Mouse (Mus musculus): ENCODE measurements around the gene Zic1. TPM values are rescaled to one million over a fixed set of nuclear protein-coding genes. Genes with fewer than 3 reads are reported as not detected.

The Zic1 gene
- polyA plus RNA-seq, 1 experiment: 26.3 TPM

DNA sequence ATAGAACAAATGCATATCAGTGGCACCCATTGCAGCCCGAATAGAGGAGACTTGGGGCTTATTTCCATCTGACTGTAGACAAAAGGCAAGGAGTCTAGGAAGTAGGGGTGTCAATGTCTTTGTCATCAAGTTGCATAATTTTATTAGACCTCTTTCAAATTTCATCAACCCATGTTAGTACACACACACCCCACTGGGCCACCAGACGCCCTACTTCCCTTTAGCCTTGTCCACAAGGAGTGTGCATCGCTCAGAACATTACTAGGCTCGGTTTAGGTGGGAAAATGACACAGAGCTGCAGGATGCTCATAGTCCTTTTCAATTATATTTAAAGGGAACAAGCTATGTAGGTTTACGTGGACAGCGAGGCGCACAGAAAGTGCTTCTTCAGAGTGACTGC, 34.4 kb upstream of the Zic1 start:
- H3K27ac ChIP-seq (ENCODE audit: insufficient read depth, low read length): no peak overlapping the region
- H3K4me3 ChIP-seq (ENCODE audit: insufficient read depth, low read length): no peak overlapping the region
- no peaks in the 10 kb centered on the region for H3K4me1 ChIP-seq (ENCODE audit: control insufficient read depth, insufficient read depth, low read length)
- TF ChIP-seq CTCF (IDR thresholded peaks at IDR 0.05; ENCODE audit: extremely low read depth, insufficient read depth, low read length) (no peak), POLR2A (IDR thresholded peaks at IDR 0.05; ENCODE audit: extremely low read depth, insufficient read depth, low read length) (no peak)

- H3K27ac ChIP-seq (ENCODE audit: insufficient read depth, low read length): no peak overlapping the region
- TF ChIP-seq POLR2A (IDR thresholded peaks at IDR 0.05; ENCODE audit: extremely low read depth, insufficient read depth, low read length) (no peak), CTCF (IDR thresholded peaks at IDR 0.05; ENCODE audit: extremely low read depth, insufficient read depth, low read length) (no peak)
- H3K4me1 ChIP-seq (ENCODE audit: control insufficient read depth, insufficient read depth, low read length): no peaks in the 10 kb centered on the region
Measured at GRCm38 (mm10) chr9:91395066-91395772, 29.6 kb upstream of the Zic1 start.

DNA sequence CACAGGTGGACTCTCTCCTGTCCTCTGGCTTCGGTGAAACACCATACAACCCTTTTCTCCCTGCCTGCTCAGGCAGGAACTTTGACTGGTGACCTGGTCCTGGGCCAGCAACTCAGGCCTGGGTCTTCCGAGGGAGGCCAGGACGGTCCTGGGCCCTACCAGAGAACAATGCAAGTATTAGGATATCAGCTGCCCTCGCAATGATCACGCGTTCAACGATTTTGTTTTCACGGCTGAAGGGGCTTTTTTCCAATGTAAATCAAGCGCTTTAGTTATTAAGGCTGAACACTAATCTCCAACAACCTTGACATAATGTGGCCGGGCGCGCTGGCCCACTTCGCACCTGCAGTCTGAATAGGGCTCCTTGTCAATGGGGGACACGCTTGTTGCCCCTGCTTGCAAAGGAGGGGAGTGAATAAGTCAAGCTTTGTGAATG, 28.6 kb upstream of the Zic1 start:
- Histone ChIP-seq H3K27ac (ENCODE audit: insufficient read depth, low read length) (no peak overlapping the region), H3K4me3 (ENCODE audit: insufficient read depth, low read length) (no peak overlapping the region), H3K4me1 (ENCODE audit: control insufficient read depth, insufficient read depth, low read length) (no peaks in the 10 kb centered on the region)
- TF ChIP-seq POLR2A (IDR thresholded peaks at IDR 0.05; ENCODE audit: extremely low read depth, insufficient read depth, low read length) (no peak), CTCF (IDR thresholded peaks at IDR 0.05; ENCODE audit: extremely low read depth, insufficient read depth, low read length) (no peak)

More at GRCm38 (mm10) chr9:91395066-91395772, 29.6 kb upstream of the Zic1 start:
- H3K4me3 ChIP-seq (ENCODE audit: insufficient read depth, low read length): no peak overlapping the region

- H3K4me3 ChIP-seq (ENCODE audit: insufficient read depth, low read length): no peak overlapping the region
- no peak overlapping the region for H3K27ac ChIP-seq (ENCODE audit: insufficient read depth, low read length)
- no peaks in the 10 kb centered on the region for H3K4me1 ChIP-seq (ENCODE audit: control insufficient read depth, insufficient read depth, low read length)
- TF ChIP-seq CTCF (IDR thresholded peaks at IDR 0.05; ENCODE audit: extremely low read depth, insufficient read depth, low read length) (no peak), POLR2A (IDR thresholded peaks at IDR 0.05; ENCODE audit: extremely low read depth, insufficient read depth, low read length) (no peak)
Measured at GRCm38 (mm10) chr9:91393376-91394068, 27.9 kb upstream of the Zic1 start.

GRCm38 (mm10) chr9:91388173-91388572, 22.6 kb upstream of the Zic1 start:
- H3K4me3 ChIP-seq (ENCODE audit: insufficient read depth, low read length): no peak overlapping the region
- TF ChIP-seq POLR2A (IDR thresholded peaks at IDR 0.05; ENCODE audit: extremely low read depth, insufficient read depth, low read length): no peak
- no peak for TF ChIP-seq CTCF (IDR thresholded peaks at IDR 0.05; ENCODE audit: extremely low read depth, insufficient read depth, low read length)
- H3K4me1 ChIP-seq (ENCODE audit: control insufficient read depth, insufficient read depth, low read length): no peaks in the 10 kb centered on the region
- H3K27ac ChIP-seq (ENCODE audit: insufficient read depth, low read length): no peak overlapping the region

DNA sequence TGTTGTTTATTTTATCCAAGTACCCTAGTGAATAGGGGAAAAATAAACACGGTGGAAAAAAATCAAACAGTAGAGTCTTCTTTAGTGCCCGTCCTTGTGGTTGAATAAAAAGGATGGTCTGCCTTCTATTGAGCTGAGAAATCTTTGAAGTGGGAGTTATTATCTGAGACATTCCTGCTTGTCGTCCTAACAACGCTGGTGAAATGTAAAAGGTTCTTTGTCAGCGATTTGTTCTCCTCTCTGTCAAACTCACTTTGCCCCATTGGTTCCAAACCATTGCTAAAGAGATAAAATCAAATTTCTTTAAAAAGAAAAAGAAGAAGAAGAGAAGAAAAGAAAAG, 22.1 kb upstream of the Zic1 start:
- Histone ChIP-seq H3K4me3 (ENCODE audit: insufficient read depth, low read length) (no peak overlapping the region), H3K4me1 (ENCODE audit: control insufficient read depth, insufficient read depth, low read length) (no peaks in the 10 kb centered on the region), H3K27ac (ENCODE audit: insufficient read depth, low read length) (no peak overlapping the region)
- TF ChIP-seq POLR2A (IDR thresholded peaks at IDR 0.05; ENCODE audit: extremely low read depth, insufficient read depth, low read length) (no peak), CTCF (IDR thresholded peaks at IDR 0.05; ENCODE audit: extremely low read depth, insufficient read depth, low read length) (no peak)

DNA sequence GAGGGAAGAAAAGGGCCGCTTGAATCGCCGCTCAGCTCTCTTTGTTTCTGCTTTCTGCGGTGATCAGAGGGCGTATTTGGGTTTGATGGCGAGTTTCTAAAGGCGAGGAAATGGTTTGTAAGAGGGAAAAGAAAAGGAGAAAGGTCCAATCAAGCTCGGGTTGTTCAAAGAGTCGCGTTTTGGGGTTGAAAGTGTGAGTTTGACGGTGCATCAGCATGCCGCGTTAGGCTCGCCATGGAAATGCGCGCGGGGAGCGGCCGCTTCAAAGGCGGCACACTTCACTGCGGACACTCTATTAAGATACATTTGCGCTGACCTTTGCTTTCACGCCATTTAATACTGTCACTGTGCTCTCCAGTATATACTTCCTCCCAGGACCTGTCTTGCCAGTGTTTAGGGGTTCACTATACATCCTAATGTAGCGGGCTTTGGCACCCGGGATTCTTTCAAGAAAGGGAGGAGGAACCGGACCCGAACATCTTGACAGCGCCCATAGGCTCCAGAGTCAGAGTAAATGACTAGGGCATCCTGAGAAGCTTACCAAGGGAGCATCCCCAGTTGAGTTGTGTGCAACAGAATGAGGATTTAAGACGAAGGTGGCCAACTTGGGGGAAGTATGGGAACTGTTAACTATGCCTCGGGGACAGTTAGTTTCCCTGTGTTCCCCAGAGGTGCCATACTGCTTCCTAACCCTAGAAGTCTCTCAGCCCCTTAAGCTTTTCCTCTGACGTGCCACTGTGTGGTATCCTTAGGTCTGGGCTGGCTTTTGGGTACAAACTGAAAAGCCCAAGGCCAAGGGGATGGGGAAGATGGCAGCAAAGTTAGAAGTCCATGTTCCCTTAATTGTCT, 21.5 kb upstream of the Zic1 start:
- H3K27ac ChIP-seq (ENCODE audit: insufficient read depth, low read length): no peak overlapping the region
- no peak overlapping the region for H3K4me3 ChIP-seq (ENCODE audit: insufficient read depth, low read length)
- TF ChIP-seq POLR2A (IDR thresholded peaks at IDR 0.05; ENCODE audit: extremely low read depth, insufficient read depth, low read length) (no peak), CTCF (IDR thresholded peaks at IDR 0.05; ENCODE audit: extremely low read depth, insufficient read depth, low read length) (no peak)
- no peaks in the 10 kb centered on the region for H3K4me1 ChIP-seq (ENCODE audit: control insufficient read depth, insufficient read depth, low read length)

DNA sequence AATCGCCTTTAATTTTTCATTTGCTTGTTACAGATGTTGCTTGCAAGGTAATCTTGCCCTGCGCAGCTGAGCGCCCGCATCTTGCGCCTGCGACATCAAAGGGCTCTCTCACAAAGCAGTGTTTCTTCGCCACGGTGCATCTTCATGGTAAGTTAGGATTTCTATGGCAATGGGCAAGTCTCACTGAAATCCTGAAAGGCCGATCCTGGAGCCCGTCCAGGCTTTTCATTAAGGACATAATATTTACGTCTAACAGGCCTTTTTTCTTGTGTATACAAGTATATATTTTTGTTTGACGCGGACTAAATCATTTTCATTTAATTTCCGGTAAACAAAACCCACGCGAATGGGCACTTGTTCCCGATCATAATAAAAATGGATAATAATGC, 20.9 kb upstream of the Zic1 start:
- no peaks in the 10 kb centered on the region for H3K4me1 ChIP-seq (ENCODE audit: control insufficient read depth, insufficient read depth, low read length)
- TF ChIP-seq POLR2A (IDR thresholded peaks at IDR 0.05; ENCODE audit: extremely low read depth, insufficient read depth, low read length): no peak
- TF ChIP-seq CTCF (IDR thresholded peaks at IDR 0.05; ENCODE audit: extremely low read depth, insufficient read depth, low read length): no peak
- no peak overlapping the region for H3K27ac ChIP-seq (ENCODE audit: insufficient read depth, low read length)
- no peak overlapping the region for H3K4me3 ChIP-seq (ENCODE audit: insufficient read depth, low read length)

DNA sequence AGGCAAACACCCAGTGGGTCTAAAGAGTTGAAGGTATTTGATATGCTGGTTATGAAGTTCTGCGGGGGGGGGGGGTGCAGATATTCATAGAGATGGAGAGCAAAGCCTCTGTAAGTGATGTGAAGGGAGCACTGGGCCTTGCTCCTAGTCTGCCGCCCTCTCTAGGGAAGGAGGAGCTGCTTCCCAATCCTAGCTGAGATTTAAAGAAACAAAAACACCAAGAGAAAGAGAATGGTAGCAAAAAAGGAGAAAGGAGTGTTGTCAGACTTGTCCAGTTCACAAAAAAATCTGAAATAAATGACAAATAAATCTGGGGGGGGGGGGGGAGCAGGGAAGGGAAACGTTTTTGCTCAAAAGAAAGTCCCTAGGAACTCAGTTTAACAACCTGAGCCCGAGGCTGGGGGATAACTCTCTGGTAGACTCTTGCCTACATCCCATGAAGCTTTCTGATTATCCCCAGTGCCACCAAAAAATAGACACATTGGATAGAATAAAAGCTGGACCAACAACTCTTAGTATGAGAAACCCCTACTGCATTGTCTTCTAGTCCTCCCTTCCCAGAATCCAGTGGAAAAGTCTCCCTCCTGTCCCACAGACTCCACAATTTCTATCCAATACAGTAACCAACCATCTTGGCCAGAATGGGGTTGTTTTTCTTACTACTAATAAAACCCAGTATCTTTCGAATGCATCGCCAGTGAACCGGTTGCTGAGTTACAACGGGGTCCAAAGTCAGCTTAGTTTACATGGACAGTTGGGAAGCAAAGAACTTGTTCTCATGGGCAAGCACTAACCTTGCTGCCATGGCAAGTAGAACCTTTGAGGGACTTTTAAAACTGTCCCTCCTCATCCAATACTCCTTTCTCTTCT, 20.2 kb upstream of the Zic1 start:
- H3K4me3 ChIP-seq (ENCODE audit: insufficient read depth, low read length): no peak overlapping the region
- TF ChIP-seq POLR2A (IDR thresholded peaks at IDR 0.05; ENCODE audit: extremely low read depth, insufficient read depth, low read length) (no peak), CTCF (IDR thresholded peaks at IDR 0.05; ENCODE audit: extremely low read depth, insufficient read depth, low read length) (no peak)
- H3K4me1 ChIP-seq (ENCODE audit: control insufficient read depth, insufficient read depth, low read length): no peaks in the 10 kb centered on the region
- no peak overlapping the region for H3K27ac ChIP-seq (ENCODE audit: insufficient read depth, low read length)

Measured in cortical plate, adult 2 months (tissue).